Mouse (Mus musculus): ENCODE results near the gene Tagap. TPM values are rescaled to one million over a fixed set of nuclear protein-coding genes. Genes with fewer than 3 reads are reported as not detected.
A peak's percentile ranks its signal among the peaks of the same experiment; 100 is the strongest.

The Tagap gene
- polyA plus RNA-seq, 2 experiments: 0.64 to 0.65 TPM

GRCm38 (mm10) chr17:7922564-7922963 lies 3.2 kb upstream of the Tagap start:
- no peak overlapping the region for H3K27ac ChIP-seq (replicated peaks; ENCODE audit: low read depth, low read length)
- H3K4me1 ChIP-seq (ENCODE audit: control insufficient read depth, insufficient read depth, low read length): no peaks in the 10 kb centered on the region
- H3K9me3 ChIP-seq (ENCODE audit: control insufficient read depth, low read length): no peaks in the 10 kb centered on the region
- no peak overlapping the region for H3K4me3 ChIP-seq (replicated peaks; ENCODE audit: low read length)
- H3K36me3 ChIP-seq (ENCODE audit: control insufficient read depth, insufficient read depth, low read length): no peaks in the 10 kb centered on the region
- H3K4me2 ChIP-seq (replicated peaks; ENCODE audit: low read depth, low read length, severe bottlenecking): no peak overlapping the region
- WGBS: 89% methylated on average over 5 of the region's 5 CpGs
- H3K9ac ChIP-seq (ENCODE audit: low read depth, low read length, severe bottlenecking): no peak overlapping the region
- TF ChIP-seq POLR2A (IDR thresholded peaks at IDR 0.05; ENCODE audit: borderline replicate concordance, extremely low read depth, insufficient read depth, insufficient read length): no peak
- no peaks in the 10 kb centered on the region for H3K27me3 ChIP-seq (ENCODE audit: control insufficient read depth, insufficient read depth, low read length)
- ATAC-seq (ENCODE audit: low FRiP score, low read depth) (no peak), DNase-seq (ENCODE audit: low spot score) (no peak)

GRCm38 (mm10) chr17:7924185-7924725 lies 1.5 kb upstream of the Tagap start:
- Histone ChIP-seq H3K4me3 (replicated peaks; ENCODE audit: low read length) (no peak overlapping the region), H3K36me3 (ENCODE audit: control insufficient read depth, insufficient read depth, low read length) (no peaks in the 10 kb centered on the region), H3K4me2 (replicated peaks; ENCODE audit: low read depth, low read length, severe bottlenecking) (no peak overlapping the region), H3K9ac (ENCODE audit: low read depth, low read length, severe bottlenecking) (no peak overlapping the region), H3K9me3 (ENCODE audit: control insufficient read depth, low read length) (no peaks in the 10 kb centered on the region), H3K4me1 (ENCODE audit: control insufficient read depth, insufficient read depth, low read length) (no peaks in the 10 kb centered on the region), H3K27ac (replicated peaks; ENCODE audit: low read depth, low read length) (no peak overlapping the region), H3K27me3 (ENCODE audit: control insufficient read depth, insufficient read depth, low read length) (no peaks in the 10 kb centered on the region)
- no peak for TF ChIP-seq POLR2A (IDR thresholded peaks at IDR 0.05; ENCODE audit: borderline replicate concordance, extremely low read depth, insufficient read depth, insufficient read length)
- ATAC-seq (ENCODE audit: low FRiP score, low read depth): no peak
- WGBS: 88% methylated on average over 13 of the region's 13 CpGs
- DNase-seq (ENCODE audit: low spot score): no peak

- Histone ChIP-seq H3K9ac (ENCODE audit: low read depth, low read length, severe bottlenecking) (no peak overlapping the region), H3K4me2 (replicated peaks; ENCODE audit: low read depth, low read length, severe bottlenecking) (no peak overlapping the region), H3K27ac (replicated peaks; ENCODE audit: low read depth, low read length) (no peak overlapping the region), H3K36me3 (ENCODE audit: control insufficient read depth, insufficient read depth, low read length) (no peaks in the 10 kb centered on the region), H3K9me3 (ENCODE audit: control insufficient read depth, low read length) (no peaks in the 10 kb centered on the region), H3K4me3 (replicated peaks; ENCODE audit: low read length) (no peak overlapping the region), H3K27me3 (ENCODE audit: control insufficient read depth, insufficient read depth, low read length) (no peaks in the 10 kb centered on the region), H3K4me1 (ENCODE audit: control insufficient read depth, insufficient read depth, low read length) (0 out of 2 replicates have a peak, but pooled peaks cover 7% of the 10 kb centered on the region)
- WGBS: 71% methylated on average over 24 of the region's 24 CpGs
- DNase-seq (ENCODE audit: low spot score) (peak; percentile 44), ATAC-seq (ENCODE audit: low FRiP score, low read depth) (no peak)
- no peak for TF ChIP-seq POLR2A (IDR thresholded peaks at IDR 0.05; ENCODE audit: borderline replicate concordance, extremely low read depth, insufficient read depth, insufficient read length)
Observed at GRCm38 (mm10) chr17:7927582-7928535, 2.1 kb downstream of the Tagap start.

- ATAC-seq (ENCODE audit: low FRiP score, low read depth) (no peak), DNase-seq (ENCODE audit: low spot score) (no peak)
- no peaks in the 10 kb centered on the region for H3K9me3 ChIP-seq (ENCODE audit: control insufficient read depth, low read length)
- WGBS: 82% methylated on average over 6 of the region's 6 CpGs
- no peak overlapping the region for H3K9ac ChIP-seq (ENCODE audit: low read depth, low read length, severe bottlenecking)
- H3K4me3 ChIP-seq (replicated peaks; ENCODE audit: low read length): no peak overlapping the region
- no peak overlapping the region for H3K4me2 ChIP-seq (replicated peaks; ENCODE audit: low read depth, low read length, severe bottlenecking)
- 0 out of 2 replicates have a peak, but pooled peaks cover 7% of the 10 kb centered on the region for H3K4me1 ChIP-seq (ENCODE audit: control insufficient read depth, insufficient read depth, low read length)
- H3K36me3 ChIP-seq (ENCODE audit: control insufficient read depth, insufficient read depth, low read length): no peaks in the 10 kb centered on the region
- H3K27me3 ChIP-seq (ENCODE audit: control insufficient read depth, insufficient read depth, low read length): no peaks in the 10 kb centered on the region
- TF ChIP-seq POLR2A (IDR thresholded peaks at IDR 0.05; ENCODE audit: borderline replicate concordance, extremely low read depth, insufficient read depth, insufficient read length): no peak
- no peak overlapping the region for H3K27ac ChIP-seq (replicated peaks; ENCODE audit: low read depth, low read length)
Observed at GRCm38 (mm10) chr17:7928662-7929061, 2.9 kb downstream of the Tagap start.

GRCm38 (mm10) chr17:7929279-7929678 lies 3.5 kb downstream of the Tagap start:
- Histone ChIP-seq H3K9me3 (ENCODE audit: control insufficient read depth, low read length) (no peaks in the 10 kb centered on the region), H3K4me1 (ENCODE audit: control insufficient read depth, insufficient read depth, low read length) (0 out of 2 replicates have a peak, but pooled peaks cover 7% of the 10 kb centered on the region), H3K36me3 (ENCODE audit: control insufficient read depth, insufficient read depth, low read length) (no peaks in the 10 kb centered on the region), H3K27me3 (ENCODE audit: control insufficient read depth, insufficient read depth, low read length) (no peaks in the 10 kb centered on the region), H3K27ac (replicated peaks; ENCODE audit: low read depth, low read length) (no peak overlapping the region), H3K9ac (ENCODE audit: low read depth, low read length, severe bottlenecking) (no peak overlapping the region), H3K4me2 (replicated peaks; ENCODE audit: low read depth, low read length, severe bottlenecking) (no peak overlapping the region), H3K4me3 (replicated peaks; ENCODE audit: low read length) (no peak overlapping the region)
- no peak for TF ChIP-seq POLR2A (IDR thresholded peaks at IDR 0.05; ENCODE audit: borderline replicate concordance, extremely low read depth, insufficient read depth, insufficient read length)
- DNase-seq (ENCODE audit: low spot score) (no peak), ATAC-seq (ENCODE audit: low FRiP score, low read depth) (no peak)
- 33% methylated on average over 8 of the region's 8 CpGs for WGBS

Measured in limb, embryonic 14.5 days (tissue).